Mouse (Mus musculus): ENCODE results near the gene Ubtf.

Ubtf gene

GRCm38 (mm10) chr11:102263211-102263610 lies 56.3 kb downstream of the Ubtf start:
- no peak for DNase-seq (ENCODE audit: low spot score)

GRCm38 (mm10) chr11:102258521-102258920 lies 61.0 kb downstream of the Ubtf start:
- DNase-seq (ENCODE audit: low spot score) = no peak

- no peak for DNase-seq (ENCODE audit: low spot score)
Observed at GRCm38 (mm10) chr11:102258095-102258494, 61.4 kb downstream of the Ubtf start.

- DNase-seq (ENCODE audit: low spot score) = no peak
Observed at GRCm38 (mm10) chr11:102257514-102257913, 62.0 kb downstream of the Ubtf start.
